Mouse (Mus musculus) thymus, postnatal 36 days (tissue): ENCODE measurements at regions not wholly inside any gene's neighbourhood (a gene's known extent, or its start where the extent isn't known, plus 50 kb on each side); places are given as distances from the start of the nearest gene placed in this dataset.
A peak's percentile ranks its signal among the peaks of the same experiment; 100 is the strongest.
"Not testable (repeated sequence)": the region's sequence is repeated elsewhere in the genome, so short reads cannot be mapped to it uniquely, and the experiment has no call there.

ENCODE experiments used
- DNase-seq, 2 experiments: peaks; one replicate each; pipeline ENCODE4 v3.0.0; 2022; ENCODE audit warnings: mixed read lengths in 2 of 2

DNA sequence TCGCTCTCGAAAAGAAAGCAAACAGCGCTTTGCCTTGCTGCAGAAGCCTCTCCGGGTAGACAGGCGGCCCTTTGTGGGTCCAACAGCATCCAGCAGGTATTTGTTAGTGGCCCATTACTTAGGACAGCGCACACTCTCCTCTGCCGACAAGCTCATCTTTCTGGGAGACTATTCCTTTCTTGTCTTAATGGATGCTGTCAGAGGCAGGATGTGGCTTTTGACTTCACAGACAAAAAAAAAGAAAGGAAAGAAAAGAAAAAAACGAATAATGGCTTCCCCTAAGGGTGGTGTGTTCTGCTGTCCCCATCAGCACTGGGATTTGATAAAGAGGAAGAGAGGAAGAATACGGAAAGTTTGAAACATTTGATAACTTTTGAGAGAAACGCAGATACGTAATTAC, 94.7 kb upstream of the Jarid2 start:
- no peak for DNase-seq

- peak; percentile 37 to 58 for DNase-seq
Observed at GRCm38 (mm10) chr13:44635221-44636007, 93.9 kb upstream of the Jarid2 start.

GRCm38 (mm10) chr13:44636008-44636335, 93.3 kb upstream of the Jarid2 start:
- no peak for DNase-seq

GRCm38 (mm10) chr13:44642361-44642760, 86.9 kb upstream of the Jarid2 start:
- no peak for DNase-seq

GRCm38 (mm10) chr13:44650052-44650451, 79.2 kb upstream of the Jarid2 start:
- DNase-seq = no peak

- no peak for DNase-seq
Observed at GRCm38 (mm10) chr13:44651259-44652238, 77.7 kb upstream of the Jarid2 start.

- DNase-seq = no peak
Observed at GRCm38 (mm10) chr13:44657905-44658414, 71.3 kb upstream of the Jarid2 start.

- no peak for DNase-seq
Observed at GRCm38 (mm10) chr13:44659861-44660260, 69.4 kb upstream of the Jarid2 start.

DNA sequence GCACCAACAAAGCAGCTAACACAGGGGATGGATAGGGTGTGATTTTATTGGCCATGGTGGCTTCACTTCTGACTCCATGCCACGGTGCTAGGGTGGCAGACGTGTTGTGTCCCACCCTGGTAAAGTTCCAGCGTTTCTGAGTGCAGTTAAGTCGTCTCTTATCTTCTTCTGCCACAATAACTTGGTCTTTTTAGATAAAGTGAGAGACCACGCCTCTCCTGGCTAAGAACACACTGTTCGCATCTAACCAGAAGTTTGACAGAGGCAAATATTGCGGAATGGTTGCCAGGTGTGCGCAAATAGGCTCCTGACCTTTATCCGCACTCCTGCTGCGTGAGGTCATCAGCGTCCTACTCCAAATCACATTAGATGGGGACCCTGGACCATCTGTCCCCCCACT, 66.2 kb upstream of the Jarid2 start:
- no peak for DNase-seq

GRCm38 (mm10) chr13:44663730-44664129, 65.5 kb upstream of the Jarid2 start:
- DNase-seq = no peak

DNA sequence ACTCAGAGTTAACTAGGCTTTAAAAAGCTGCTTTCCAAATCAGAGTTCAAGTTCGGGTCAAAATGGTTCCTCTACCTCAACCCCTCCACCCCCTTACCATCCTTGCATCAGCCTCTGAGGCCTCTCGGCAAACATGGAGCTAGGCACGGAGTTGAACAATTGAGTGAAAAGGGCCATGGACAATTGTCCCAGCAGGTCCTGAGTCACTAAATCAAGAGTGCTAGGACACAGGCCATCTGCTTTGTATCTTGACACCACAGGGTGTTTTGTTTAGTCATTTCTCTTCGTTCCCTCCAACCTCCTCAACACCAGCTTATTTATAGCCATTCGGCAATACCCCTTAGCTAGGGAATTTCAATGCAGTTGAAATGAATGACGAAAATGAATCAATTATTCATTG, 59.5 kb upstream of the Jarid2 start:
- no peak for DNase-seq

DNA sequence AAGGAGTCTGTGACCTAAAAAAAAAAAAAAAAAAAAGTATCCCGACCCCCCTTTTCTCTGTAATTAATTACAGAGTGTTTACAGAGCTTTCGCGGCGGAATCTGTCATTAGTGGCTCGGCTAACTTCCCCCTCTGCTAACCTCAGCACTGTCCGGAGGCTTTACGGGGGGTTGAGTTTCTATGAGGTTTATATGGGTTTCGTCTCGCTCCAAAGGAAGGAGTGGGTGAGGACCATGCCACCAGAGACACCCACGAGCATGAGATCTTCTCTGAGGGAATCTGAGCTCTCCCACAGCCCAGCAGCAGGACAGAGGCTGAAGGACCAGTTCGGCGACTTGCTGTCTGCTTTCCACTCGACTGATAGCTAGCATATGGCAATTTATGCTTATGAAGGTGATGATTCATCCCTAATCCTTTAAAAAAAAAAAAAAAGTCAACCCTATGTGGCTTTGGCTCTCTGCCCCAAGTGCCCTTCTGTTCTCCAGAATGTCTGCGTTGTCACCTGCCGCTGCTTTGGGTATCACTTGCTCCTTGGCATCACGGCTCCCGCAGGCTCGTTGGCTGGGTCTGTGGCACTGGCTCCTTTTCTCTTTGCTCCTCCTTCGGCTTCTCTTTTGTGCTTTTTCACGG, 55.8 kb upstream of the Jarid2 start:
- no peak for DNase-seq

GRCm38 (mm10) chr13:44673967-44674357, 55.3 kb upstream of the Jarid2 start:
- peak in 1 of 2 experiments; percentile 8 for DNase-seq

DNA sequence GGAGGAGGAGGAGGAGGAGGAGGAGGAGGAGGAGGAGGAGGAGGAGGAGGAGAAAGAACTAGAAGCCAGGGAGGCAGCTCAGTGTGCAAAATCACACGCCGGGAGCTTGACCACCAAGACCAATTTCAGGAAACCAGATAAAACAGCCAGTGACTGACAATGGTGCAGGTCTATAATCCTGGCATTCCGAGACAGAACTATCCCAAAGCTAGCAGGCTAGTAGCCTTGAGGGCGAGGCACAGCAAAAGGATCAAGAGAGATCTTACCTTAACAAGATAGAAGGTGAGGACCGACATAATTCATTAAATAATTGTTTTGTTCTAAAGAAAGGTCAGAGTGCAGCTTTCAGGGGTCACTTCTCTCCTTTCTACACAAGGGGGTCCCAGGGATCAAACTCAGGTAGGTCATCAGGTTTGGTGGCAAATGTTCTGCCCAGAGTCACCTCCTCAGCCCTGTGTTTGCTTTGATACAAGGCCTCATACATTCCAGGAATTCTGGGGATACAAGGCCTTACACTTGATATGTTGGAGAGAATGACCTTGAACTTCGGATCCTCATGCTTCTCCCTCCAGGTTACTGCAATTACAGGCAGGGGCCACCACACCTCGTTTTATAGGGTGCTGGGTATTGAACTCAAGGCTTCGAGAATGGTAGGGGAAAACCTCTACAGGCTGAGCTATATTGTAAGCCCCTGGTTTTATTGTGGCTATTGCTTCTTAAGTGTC, 54.2 kb upstream of the Jarid2 start:
- DNase-seq = no peak

GRCm38 (mm10) chr13:44676041-44676440, 53.2 kb upstream of the Jarid2 start:
- DNase-seq = no peak

GRCm38 (mm10) chr13:44678121-44678520, 51.2 kb upstream of the Jarid2 start:
- DNase-seq = no peak

GRCm38 (mm10) chr13:44679457-44679856, 49.8 kb upstream of the Jarid2 start:
- DNase-seq = not testable (repeated sequence)
